ENCODE assay signal across 23 mouse cellular contexts in genomic region chr2:83641993-83642392, GRCm38 (mm10). TPM values are rescaled to one million over a fixed set of nuclear protein-coding genes. Genes with fewer than 3 reads are reported as not detected.
DNase-seq lines count a peak whose midpoint lies in the region; ATAC-seq and TF ChIP-seq lines count a peak whose summit lies in the region.
"Had no signal": no experiment of that assay in that cellular context is flagged by ENCODE, and none has a peak within 500 bp of the region (broad histone marks: within the 10 kb centered on the region; RNA-seq: fewer than 3 reads in every experiment).

No protein-coding gene starts in this region.

- H3K27ac ChIP-seq in CH12.LX (ENCODE audit: insufficient read depth, low read depth) (peak overlapping the region; percentile 85), ES-E14 (ENCODE audit: insufficient read depth, low read depth, low read length, poor library complexity, severe bottlenecking) (no peak overlapping the region), MEL (ENCODE audit: control insufficient read depth, low read depth, low read length) (no peak overlapping the region)

- H3K36me3 ChIP-seq in CH12.LX (replicated peaks in 1 of 2; ENCODE audit: control insufficient read depth in 1 of 2, insufficient read depth in 1 of 2, low read length in 1 of 2) (peaks cover 0 to 4% of the 10 kb centered on the region in 2 experiments), ES-E14 (ENCODE audit: control insufficient read depth, insufficient read depth, low read length, poor library complexity, severe bottlenecking) (no peaks in the 10 kb centered on the region), MEL (ENCODE audit: control insufficient read depth in 1 of 2, insufficient read depth in 2 of 2, low read length in 2 of 2) (peaks cover 2 to 16% of the 10 kb centered on the region in 2 experiments; a peak in 2 of 4 replicates)
- H3K36me3 ChIP-seq: G1E had no signal

- TF ChIP-seq EP300 in CH12.LX (IDR thresholded peaks at IDR 0.05; ENCODE audit: low read length) (peak; percentile 65; the same call in 1 of the 2 replicates), MEL (IDR thresholded peaks at IDR 0.05; ENCODE audit: low read depth in 1 of 2, low read length in 2 of 2) (no peak)

- no peak overlapping the region for H3K4me2 ChIP-seq in CH12.LX (ENCODE audit: insufficient read depth, low read depth, poor library complexity, severe bottlenecking)

- in situ Hi-C loops in CH12.LX (cut with MboI; ENCODE audit: low pct_ligation_motif_present, low pct_unique_long_range_greater_than_20kb, low sequenced_read_pairs): no loop called here
- in situ Hi-C loops in ES-E14 (cut with MboI; ENCODE audit: low sequenced_read_pairs in 2 of 2, unreplicated experiment in 2 of 2): no loop called here

- no peak for TF ChIP-seq CTCF in CH12.LX (conservative IDR thresholded peaks at IDR 0.05 in 1 of 2, IDR thresholded peaks at IDR 0.05 in 1 of 2; ENCODE audit: low read depth in 2 of 2, low read length in 2 of 2)
- no peak for TF ChIP-seq CTCF in MEL (IDR thresholded peaks at IDR 0.05 in 2 of 3, conservative IDR thresholded peaks at IDR 0.05 in 1 of 3; ENCODE audit: control insufficient read depth in 1 of 3, insufficient read depth in 1 of 3, low read depth in 2 of 3, low read length in 3 of 3, poor library complexity in 1 of 3, severe bottlenecking in 1 of 3)

- no peak overlapping the region for H3K9ac ChIP-seq in CH12.LX (ENCODE audit: insufficient read depth, low read depth)
- no peak overlapping the region for H3K9ac ChIP-seq in ES-E14 (ENCODE audit: insufficient read depth, low read depth, low read length, poor library complexity, severe bottlenecking)
- no peak overlapping the region for H3K9ac ChIP-seq in MEL (ENCODE audit: control insufficient read depth, low read depth, low read length, poor library complexity, severe bottlenecking)

- TF ChIP-seq POLR2A in CH12.LX (IDR thresholded peaks at IDR 0.05; ENCODE audit: low read depth, low read length) (no peak), MEL (IDR thresholded peaks at IDR 0.05; ENCODE audit: control insufficient read depth in 1 of 2, insufficient read depth in 1 of 2, low read depth in 1 of 2, low read length in 2 of 2, poor library complexity in 1 of 2) (no peak)

- H3K4me3 ChIP-seq in CH12.LX (replicated peaks in 1 of 3; ENCODE audit: low read depth in 2 of 3, low read length in 2 of 3, poor library complexity in 1 of 3): no peak overlapping the region
- H3K4me3 ChIP-seq in ES-E14 (ENCODE audit: insufficient read depth in 1 of 2, low read depth in 1 of 2, low read length in 2 of 2, poor library complexity in 1 of 2, severe bottlenecking in 1 of 2): no peak overlapping the region
- no peak overlapping the region for H3K4me3 ChIP-seq in MEL (ENCODE audit: control insufficient read depth in 1 of 2, insufficient read depth in 1 of 2, low read depth in 2 of 2, low read length in 2 of 2)

- H3K27me3 ChIP-seq in CH12.LX (replicated peaks): no peaks in the 10 kb centered on the region
- H3K27me3 ChIP-seq in MEL (ENCODE audit: control insufficient read depth in 1 of 2, insufficient read depth in 2 of 2, low read length in 2 of 2): peaks cover 4 to 12% of the 10 kb centered on the region in 2 experiments

- no peak for TF ChIP-seq RAD21 in CH12.LX (IDR thresholded peaks at IDR 0.05; ENCODE audit: low read depth, low read length)
- TF ChIP-seq RAD21 in MEL (IDR thresholded peaks at IDR 0.05; ENCODE audit: low read depth, low read length): no peak

- H3K4me1 ChIP-seq in CH12.LX (ENCODE audit: control insufficient read depth in 1 of 2, insufficient read depth in 2 of 2) (peaks cover 7 to 34% of the 10 kb centered on the region in 2 experiments; a peak in 3 of 4 replicates), ES-E14 (ENCODE audit: control insufficient read depth in 2 of 2, insufficient read depth in 2 of 2, low read length in 2 of 2, poor library complexity in 1 of 2) (peaks cover 1 to 6% of the 10 kb centered on the region in 2 experiments; a peak in 2 of 4 replicates), MEL (ENCODE audit: control insufficient read depth in 1 of 2, insufficient read depth in 2 of 2, low read length in 2 of 2) (peaks cover 0 to 5% of the 10 kb centered on the region in 2 experiments; a peak in 2 of 4 replicates)

- H3K9me3 ChIP-seq in CH12.LX (replicated peaks; ENCODE audit: low read length) (no peaks in the 10 kb centered on the region), ES-E14 (ENCODE audit: control insufficient read depth, insufficient read depth, low read depth, low read length) (no peaks in the 10 kb centered on the region), MEL (replicated peaks; ENCODE audit: insufficient read depth, low read length) (no peaks in the 10 kb centered on the region)
- H3K9me3 ChIP-seq: G1E had no signal

- no peak for ATAC-seq in granulocyte monocyte progenitor cell, adult 5-6 weeks (replicated peaks; ENCODE audit: poor library complexity, severe bottlenecking)
- ATAC-seq: activated CD4-positive, CD25-positive, alpha-beta regulatory T cell, adult 4 months; CD4-positive, CD25-positive, alpha-beta regulatory T cell, adult 4 months; Patski had no signal

- H3K79me2 ChIP-seq in CH12.LX (replicated peaks; ENCODE audit: control insufficient read depth, extremely low read depth, insufficient read depth, poor library complexity, severe bottlenecking) (peaks cover 21% of the 10 kb centered on the region), MEL (ENCODE audit: control insufficient read depth, insufficient read depth, low read length, poor library complexity) (peaks cover 22% of the 10 kb centered on the region)

- DNase-seq in CH12.LX (ENCODE audit: extremely low read depth) (no peak), ES-E14 (ENCODE audit: low read depth, low spot score) (no peak), MEL (ENCODE audit: low read depth, low spot score) (no peak)
- no peak for DNase-seq in spleen, postnatal 14 days (ENCODE audit: low spot score in 2 of 2)
- no peak for DNase-seq in frontal cortex, postnatal 36 days (ENCODE audit: low spot score in 2 of 2)
- DNase-seq: adrenal gland, adult 2 months; adrenal gland, adult 8-10 months; adrenal gland, postnatal 10 days; adrenal gland, postnatal 14 days; adrenal gland, postnatal 25 days; adrenal gland, postnatal 36 days; B cell, adult 2 months; cerebellum, adult 11 months; cerebellum, adult 11-12 months; cerebellum, adult 18-20 months; cerebellum, adult 2 months; cerebellum, adult 8-10 months; cerebellum, adult 9-10 months had no signal

- dilution Hi-C loops in CH12.LX (cut with MboI; ENCODE audit: extremely low pct_ligation_motif_present, extremely low pct_unique_long_range_greater_than_20kb, low sequenced_read_pairs): no loop called here

TF ChIP-seq in CH12.LX, 34 proteins besides CTCF, POLR2A, EP300 and RAD21 (continues in another document):
- no peak for TF ChIP-seq SIN3A (IDR thresholded peaks at IDR 0.05; ENCODE audit: low read length)
- peak; percentile 55; the same call in 1 of the 2 replicates for TF ChIP-seq MEF2A (IDR thresholded peaks at IDR 0.05; ENCODE audit: borderline replicate concordance, low read depth, low read length)
- 0 out of 2 replicates have a peak, but pooled peaks have one; percentile 13 for TF ChIP-seq MYC (IDR thresholded peaks at IDR 0.05; ENCODE audit: low read depth, low read length)
- no peak for TF ChIP-seq ZNF384 (IDR thresholded peaks at IDR 0.05; ENCODE audit: low read depth, low read length)
- no peak for TF ChIP-seq MXI1 (IDR thresholded peaks at IDR 0.05; ENCODE audit: low read depth, low read length)
- TF ChIP-seq IRF4 (IDR thresholded peaks at IDR 0.05; ENCODE audit: low read depth, low read length): peak; percentile 61; the same call in 1 of the 2 replicates
- no peak for TF ChIP-seq NELFE (IDR thresholded peaks at IDR 0.05; ENCODE audit: low read depth, low read length)
- no peak for TF ChIP-seq RCOR1 (conservative IDR thresholded peaks at IDR 0.05; ENCODE audit: low read depth, low read length)

TF ChIP-seq in ES-E14, 5 proteins besides CTCF, POLR2A, EP300 and RAD21:
- TF ChIP-seq CHD2 (IDR thresholded peaks at IDR 0.05; ENCODE audit: low read depth, low read length): no peak
- TF ChIP-seq HCFC1 (IDR thresholded peaks at IDR 0.05; ENCODE audit: borderline replicate concordance, insufficient read depth, low read length): no peak
- TF ChIP-seq ZNF384 (IDR thresholded peaks at IDR 0.05; ENCODE audit: low read depth, low read length): no peak
- 0 out of 2 replicates have a peak, but pooled peaks have one; percentile 52 for TF ChIP-seq MAFK (IDR thresholded peaks at IDR 0.05; ENCODE audit: insufficient read depth, low read depth, low read length)
- TF ChIP-seq ZC3H11A (IDR thresholded peaks at IDR 0.05; ENCODE audit: borderline replicate concordance, low read depth, low read length): no peak
TF ChIP-seq in ES-E14: peak in this region for 1.

TF ChIP-seq in MEL, 35 proteins besides CTCF, POLR2A, EP300 and RAD21:
- TF ChIP-seq TCF12 (IDR thresholded peaks at IDR 0.05; ENCODE audit: low read depth, low read length): no peak
- TF ChIP-seq GATA1 (IDR thresholded peaks at IDR 0.05; ENCODE audit: low read depth, low read length): no peak
- no peak for TF ChIP-seq ZKSCAN1 (IDR thresholded peaks at IDR 0.05; ENCODE audit: low read depth, low read length)
- peak; percentile 35; the same call in 1 of the 2 replicates for TF ChIP-seq MAFK (IDR thresholded peaks at IDR 0.05; ENCODE audit: borderline replicate concordance, low read depth, low read length)
- no peak for TF ChIP-seq E2F4 (IDR thresholded peaks at IDR 0.05; ENCODE audit: borderline replicate concordance, low read depth, low read length)

RNA-seq across cellular contexts. Expression of gene Zc3h15, which starts 2.2 kb away (rescaled TPM):
- 172 and 176 TPM in 2 replicates for total RNA-seq in CH12.LX (2012; rRNA removed)
- total RNA-seq in CH12.LX (2014; rRNA removed): 233 and 262 TPM in 2 replicates
- 277 and 339 TPM in 2 replicates for polyA plus RNA-seq in CH12.LX (2012; ENCODE audit: insufficient read length, low read depth)
- total RNA-seq in ES-E14 (2012; rRNA removed): 95.1 and 150 TPM in 2 replicates
- total RNA-seq in MEL (2012; rRNA removed): 144 and 163 TPM in 2 replicates
- 100 to 1,000 TPM in 1 of 2 experiments, not detected in 1; 194 TPM for polyA plus RNA-seq in MEL (2012; ENCODE audit: insufficient read depth in 1 of 2, insufficient read length in 2 of 2, low read depth in 1 of 2, low replicate concordance in 2 of 2, missing spikeins in 1 of 2)
- 95.7 and 144 TPM in 2 replicates for total RNA-seq in granulocyte monocyte progenitor cell, adult 5-6 weeks (2014; fragmentation: Nextera tagmentation)
- total RNA-seq in granulocyte monocyte progenitor cell, adult 5-6 weeks (2017): 109 and 144 TPM in 2 replicates

Comparison
In these comparisons a context has a peak if more than half of its experiments do, and no peak if none do; other contexts are left out.
1. Of the 35 proteins assayed by ChIP-seq in both MEL and CH12.LX: peak only in MEL: none; only in CH12.LX: EP300, MEF2A and MYC; in both: MAFK; in neither: 31.